Mouse (Mus musculus) E14TG2a.4 (cell line): ENCODE results near the gene E130114P18Rik.

Experiments used
- CTCF ChIP-seq: conservative IDR thresholded peaks from 2 replicates; pipeline ENCODE4 v1.5.1; 2014; ENCODE audit warnings: low read length
- NANOG ChIP-seq: IDR thresholded peaks from 2 replicates; pipeline ENCODE4 v1.6.1; 2014; ENCODE audit warnings: borderline replicate concordance, low read length, mixed read lengths
- POU5F1 ChIP-seq: IDR thresholded peaks from 2 replicates; pipeline ENCODE4 v1.6.1; 2014; ENCODE audit warnings: low read length, borderline replicate concordance

- no peak for TF ChIP-seq CTCF
- no peak for TF ChIP-seq POU5F1
- no peak for TF ChIP-seq NANOG
Observed at GRCm38 (mm10) chr4:97818498-97818897, 40.6 kb upstream of the E130114P18Rik start.
